Mouse (Mus musculus) limb, embryonic 11.5 days (tissue): ENCODE results near the gene Phf13. TPM values are rescaled to one million over a fixed set of nuclear protein-coding genes. Genes with fewer than 3 reads are reported as not detected.
"Not testable (repeated sequence)": the region's sequence is repeated elsewhere in the genome, so short reads cannot be mapped to it uniquely, and the experiment has no call there.

Experiments
- ATAC-seq: fragments of 200-750 bp; cut with Nextera tagmentation; 2 replicates; pipeline ENCODE4 v1.8.0; 2017; ENCODE audit warnings: low read depth; ENCODE audit not compliant: insufficient number of reproducible peaks, low FRiP score, low TSS enrichment
- DNase-seq: peaks from one replicate; pipeline ENCODE4 v3.0.0-alpha.2; 2015; ENCODE audit warnings: low spot score
- H3K27ac ChIP-seq: fragments of 300-500 bp; sonication (generic); replicated peaks from 2 replicates; pipeline ENCODE4 v1.5.1; 2014; ENCODE audit warnings: low read depth, mild to moderate bottlenecking, low read length
- H3K27me3 ChIP-seq: fragments of 300-500 bp; sonication (generic); 2 replicates; pipeline ENCODE4 v1.6.1; 2014; ENCODE audit warnings: mild to moderate bottlenecking, low read length, mixed read lengths; ENCODE audit not compliant: control insufficient read depth, insufficient read depth
- H3K36me3 ChIP-seq: fragments of 300-500 bp; sonication (generic); 2 replicates; pipeline ENCODE4 v1.6.1; 2014; ENCODE audit warnings: mild to moderate bottlenecking, low read length, moderate library complexity, mixed read lengths; ENCODE audit not compliant: control insufficient read depth, insufficient read depth
- H3K4me1 ChIP-seq: fragments of 300-500 bp; sonication (generic); 2 replicates; pipeline ENCODE4 v1.6.1; 2014; ENCODE audit warnings: low read length, mixed read lengths; ENCODE audit not compliant: control insufficient read depth, insufficient read depth
- H3K4me2 ChIP-seq: fragments of 300-500 bp; sonication (generic); 2 replicates; pipeline ENCODE4 v1.6.1; 2014; ENCODE audit warnings: low read depth, mild to moderate bottlenecking, moderate library complexity; ENCODE audit not compliant: severe bottlenecking
- H3K4me3 ChIP-seq: fragments of 300-500 bp; sonication (generic); 2 replicates; pipeline ENCODE4 v1.5.1; 2014; ENCODE audit warnings: low read depth, low read length
- H3K9ac ChIP-seq: fragments of 300-500 bp; sonication (generic); 2 replicates; pipeline ENCODE4 v1.6.1; 2014; ENCODE audit warnings: mild to moderate bottlenecking, low read length
- H3K9me3 ChIP-seq: fragments of 300-500 bp; sonication (generic); 2 replicates; pipeline ENCODE4 v1.6.1; 2016; ENCODE audit warnings: low read length; ENCODE audit not compliant: control insufficient read depth
- WGBS: fragments of 180-500 bp; shearing (Covaris S2); extraction: QIAGEN DNeasy Blood & Tissue Kit; methylation state at CpG from one replicate; pipeline ENCODE4 v1.1.7; 2014; 5-methylcytosine and 5-hydroxymethylcytosine counted together
- polyA plus RNA-seq: library from polyadenylated mRNA; unstranded; fragments of >200 nt; fragmentation: Nextera tagmentation; extraction: Ambion mirVana; gene quantifications from 2 replicates; pipeline ENCODE4 v1.2.1, GENCODE M21; 2014

The Phf13 gene
- polyA plus RNA-seq, 1 experiment from 2014 or later: 29.4 TPM

- not testable (repeated sequence) for H3K9ac ChIP-seq, DNase-seq, H3K36me3 ChIP-seq, H3K4me2 ChIP-seq, ATAC-seq, H3K27me3 ChIP-seq, H3K4me1 ChIP-seq, H3K9me3 ChIP-seq, H3K4me3 ChIP-seq, H3K27ac ChIP-seq
- 88% methylated on average over 6 of the region's 6 CpGs for WGBS
Observed at GRCm38 (mm10) chr4:152036464-152036863, 40.4 kb upstream of the Phf13 start.

- H3K4me3 ChIP-seq: no peak overlapping the region
- no peak overlapping the region for H3K4me2 ChIP-seq
- peaks cover 9% of the 10 kb centered on the region for H3K4me1 ChIP-seq
- no peaks in the 10 kb centered on the region for H3K27me3 ChIP-seq
- WGBS: 90% methylated on average over 13 of the region's 13 CpGs
- no peak overlapping the region for H3K27ac ChIP-seq
- ATAC-seq (no peak), DNase-seq (no peak)
- no peaks in the 10 kb centered on the region for H3K36me3 ChIP-seq
- no peak overlapping the region for H3K9ac ChIP-seq
- no peaks in the 10 kb centered on the region for H3K9me3 ChIP-seq
Observed at GRCm38 (mm10) chr4:152032922-152033321, 36.9 kb upstream of the Phf13 start.

GRCm38 (mm10) chr4:152029997-152030396 is 33.9 kb upstream of the Phf13 start:
- no peak overlapping the region for H3K9ac ChIP-seq
- H3K4me1 ChIP-seq: peaks cover 27% of the 10 kb centered on the region
- no peaks in the 10 kb centered on the region for H3K27me3 ChIP-seq
- no peak overlapping the region for H3K27ac ChIP-seq
- no peak overlapping the region for H3K4me3 ChIP-seq
- no peaks in the 10 kb centered on the region for H3K36me3 ChIP-seq
- no peak overlapping the region for H3K4me2 ChIP-seq
- 76% methylated on average over 4 of the region's 4 CpGs for WGBS
- no peak for ATAC-seq
- no peak for DNase-seq
- no peaks in the 10 kb centered on the region for H3K9me3 ChIP-seq

- no peak for DNase-seq
- ATAC-seq: no peak
- WGBS: 47% methylated on average over 5 of the region's 5 CpGs
- no peak overlapping the region for H3K4me3 ChIP-seq
- H3K36me3 ChIP-seq: no peaks in the 10 kb centered on the region
- H3K27ac ChIP-seq: no peak overlapping the region
- no peaks in the 10 kb centered on the region for H3K9me3 ChIP-seq
- H3K4me2 ChIP-seq: no peak overlapping the region
- peaks cover 27% of the 10 kb centered on the region for H3K4me1 ChIP-seq
- no peaks in the 10 kb centered on the region for H3K27me3 ChIP-seq
- H3K9ac ChIP-seq: no peak overlapping the region
Observed at GRCm38 (mm10) chr4:152029087-152029486, 33.0 kb upstream of the Phf13 start.

- 64% methylated on average over 15 of the region's 15 CpGs for WGBS
- H3K4me3 ChIP-seq: no peak overlapping the region
Observed at GRCm38 (mm10) chr4:152028456-152028855, 32.4 kb upstream of the Phf13 start.

DNA sequence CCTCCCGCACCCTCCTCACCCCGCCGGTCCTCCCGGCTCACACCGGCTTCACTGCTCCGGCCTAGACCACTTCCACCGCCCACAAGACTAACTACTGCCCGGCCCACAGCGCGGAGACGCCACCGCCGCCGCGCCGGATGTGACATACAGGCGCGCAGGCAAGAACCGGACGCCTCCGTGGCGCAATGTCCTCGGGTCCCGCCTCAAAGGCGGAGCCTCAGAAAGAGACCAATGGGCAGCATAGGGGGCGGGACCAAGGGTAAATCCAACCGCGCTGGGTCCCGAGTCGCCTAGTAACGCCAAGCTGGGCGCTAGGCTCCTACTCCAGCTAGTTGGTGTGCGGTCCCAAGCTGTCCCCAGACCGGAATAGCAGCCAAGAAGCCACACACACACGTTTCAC is 31.5 kb upstream of the Phf13 start, which contains the start of gene Zbtb48:
Gene Zbtb48, minus strand, starts transcription at position 148 of the 400 bp plus-strand sequence.
- DNase-seq (peak; percentile 95), ATAC-seq (peak; percentile 94)
- peak within 1 kb of the TSS; percentile 72 for H3K4me3 ChIP-seq
- H3K4me1 ChIP-seq: peaks cover 27% of the 10 kb centered on the region
- 0 out of 2 replicates have a peak within 1 kb of the TSS, but pooled peaks have one; percentile 21 for H3K27ac ChIP-seq
- no peaks in the 10 kb centered on the region for H3K9me3 ChIP-seq
- no peaks in the 10 kb centered on the region for H3K27me3 ChIP-seq
- peaks cover 1% of the 10 kb centered on the region; the same call in 1 of the 2 replicates for H3K36me3 ChIP-seq
- H3K9ac ChIP-seq: peak within 1 kb of the TSS; percentile 81
- peak within 1 kb of the TSS; percentile 83 for H3K4me2 ChIP-seq
- WGBS: 0% methylated on average over 35 of the region's 35 CpGs

More at GRCm38 (mm10) chr4:152028456-152028855, 32.4 kb upstream of the Phf13 start:
- no peak for ATAC-seq
- peaks cover 27% of the 10 kb centered on the region for H3K4me1 ChIP-seq
- no peak overlapping the region for H3K9ac ChIP-seq
- no peaks in the 10 kb centered on the region for H3K9me3 ChIP-seq
- H3K36me3 ChIP-seq: no peaks in the 10 kb centered on the region; the same call in 1 of the 2 replicates
- no peak overlapping the region for H3K27ac ChIP-seq
- no peak for DNase-seq
- no peaks in the 10 kb centered on the region for H3K27me3 ChIP-seq
- peak overlapping the region; percentile 83 for H3K4me2 ChIP-seq

DNA sequence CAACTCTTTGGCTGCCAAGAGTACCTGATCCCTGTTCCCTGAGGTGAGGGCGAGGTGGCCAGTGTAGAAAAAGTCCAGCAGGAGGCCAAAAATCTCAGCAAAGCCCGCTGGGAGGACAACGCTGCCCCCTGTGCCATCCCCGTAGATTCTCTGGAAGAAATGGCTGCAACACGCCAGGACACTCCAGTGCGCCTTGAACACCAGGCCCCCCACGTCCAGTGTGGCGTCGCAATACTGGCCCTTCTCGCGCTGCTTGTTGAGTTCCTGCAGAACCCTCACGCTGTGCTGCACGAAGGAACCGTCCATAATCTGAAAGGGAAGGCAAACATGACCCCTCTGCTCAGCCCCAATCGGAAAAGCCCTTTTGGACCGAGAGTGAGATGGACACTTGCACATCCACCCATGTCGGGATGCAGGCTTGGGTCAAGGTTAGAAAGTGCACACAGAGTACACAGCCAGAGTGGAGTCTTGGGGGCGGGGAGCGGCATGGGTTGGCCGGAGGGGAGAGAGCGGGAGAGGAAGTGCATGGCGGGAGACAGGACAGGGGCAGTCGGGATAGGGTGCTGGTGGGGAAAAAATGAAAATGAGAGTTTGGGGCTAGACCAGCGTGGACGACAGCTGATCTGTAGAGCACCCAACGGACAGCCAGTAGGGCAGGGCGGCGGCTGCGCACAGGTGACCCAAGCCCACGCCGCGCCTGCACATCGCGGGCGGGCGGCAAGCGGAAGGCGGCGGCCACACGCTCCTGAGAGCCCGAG is 30.9 kb upstream of the Phf13 start:
- ATAC-seq: peak; percentile 46; the same call in 1 of the 2 replicates
- Histone ChIP-seq H3K9ac (peak overlapping the region; percentile 81), H3K27ac (no peak overlapping the region), H3K4me3 (peak overlapping the region; percentile 72), H3K36me3 (peaks cover 3% of the 10 kb centered on the region; the same call in 1 of the 2 replicates), H3K9me3 (no peaks in the 10 kb centered on the region), H3K4me2 (peak overlapping the region; percentile 83), H3K27me3 (no peaks in the 10 kb centered on the region), H3K4me1 (peaks cover 27% of the 10 kb centered on the region)
- WGBS: 5% methylated on average over 41 of the region's 41 CpGs
- DNase-seq: peak; percentile 43

- no peak overlapping the region for H3K4me3 ChIP-seq
Observed at GRCm38 (mm10) chr4:152024525-152024924, 28.5 kb upstream of the Phf13 start.

More at GRCm38 (mm10) chr4:152024525-152024924, 28.5 kb upstream of the Phf13 start:
- Histone ChIP-seq H3K9me3 (no peaks in the 10 kb centered on the region), H3K27ac (no peak overlapping the region), H3K4me2 (no peak overlapping the region), H3K4me1 (peaks cover 27% of the 10 kb centered on the region), H3K27me3 (no peaks in the 10 kb centered on the region), H3K36me3 (peaks cover 17% of the 10 kb centered on the region), H3K9ac (no peak overlapping the region)
- ATAC-seq (no peak), DNase-seq (no peak)
- whole genome bisulfite sequencing: 91% methylated on average over 11 of the region's 11 CpGs
